Mouse (Mus musculus): ENCODE results near the gene Slc4a5.

DNA sequence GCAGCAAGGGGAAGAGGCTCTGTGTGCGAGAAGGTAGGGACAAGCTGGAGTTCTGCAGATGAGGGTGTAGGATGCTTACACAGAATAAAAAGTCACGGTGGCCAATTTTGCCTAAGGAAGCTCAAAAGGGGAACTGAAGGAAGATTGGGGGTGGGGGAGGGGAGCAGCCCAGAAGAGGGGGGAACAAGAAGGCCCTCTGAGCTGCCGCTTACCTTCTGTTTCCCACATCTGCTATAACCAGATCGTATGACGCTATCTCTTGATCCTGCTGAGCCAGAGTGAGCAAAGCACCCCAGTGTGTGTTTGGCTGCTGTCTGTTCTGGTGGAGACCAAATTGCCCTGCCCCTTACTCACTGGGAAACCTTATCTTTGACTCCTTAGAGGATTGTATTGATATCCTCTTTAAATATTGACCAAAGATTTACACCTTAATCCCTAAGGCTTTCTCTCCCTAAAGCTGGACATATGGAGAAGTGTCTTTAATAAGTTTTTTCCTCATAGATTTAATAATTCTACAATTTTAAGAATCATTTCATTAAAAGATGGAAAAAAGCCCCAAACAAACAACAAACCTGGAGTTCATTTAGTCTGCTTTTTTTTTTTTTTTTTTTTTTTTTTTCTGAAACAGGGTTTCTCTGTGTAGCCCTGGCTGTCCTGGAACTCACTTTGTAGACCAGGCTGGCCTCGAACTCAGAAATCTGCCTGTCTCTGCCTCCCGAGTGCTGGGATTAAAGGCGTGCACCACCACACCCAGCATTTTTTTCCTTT, 104.2 kb downstream of the Slc4a5 start:
- TF ChIP-seq CTCF (IDR thresholded peaks at IDR 0.05; ENCODE audit: extremely low read depth, insufficient read depth, insufficient read length, insufficient replicate concordance) (no peak), POLR2A (IDR thresholded peaks at IDR 0.05; ENCODE audit: low read depth, low read length) (no peak)

Data from spleen, adult 2 months (tissue).